Mouse (Mus musculus) small intestine, adult 2 months (tissue): ENCODE measurements around the gene Cop1.

Experiments
- CTCF ChIP-seq: fragments of 200-500 bp; IDR thresholded peaks from 2 replicates; pipeline ENCODE4 v1.5.1; 2012; ENCODE audit warnings: low read depth, mild to moderate bottlenecking, control low read depth, inconsistent platforms, low read length, moderate library complexity, mixed read lengths; ENCODE audit not compliant: insufficient replicate concordance, insufficient read length; ENCODE audit errors: extremely low read depth
- POLR2A ChIP-seq: fragments of 200-500 bp; IDR thresholded peaks from 2 replicates; pipeline ENCODE4 v1.6.1; 2012; ENCODE audit warnings: low read depth, mild to moderate bottlenecking, control low read depth, inconsistent platforms, low read length, moderate library complexity

DNA sequence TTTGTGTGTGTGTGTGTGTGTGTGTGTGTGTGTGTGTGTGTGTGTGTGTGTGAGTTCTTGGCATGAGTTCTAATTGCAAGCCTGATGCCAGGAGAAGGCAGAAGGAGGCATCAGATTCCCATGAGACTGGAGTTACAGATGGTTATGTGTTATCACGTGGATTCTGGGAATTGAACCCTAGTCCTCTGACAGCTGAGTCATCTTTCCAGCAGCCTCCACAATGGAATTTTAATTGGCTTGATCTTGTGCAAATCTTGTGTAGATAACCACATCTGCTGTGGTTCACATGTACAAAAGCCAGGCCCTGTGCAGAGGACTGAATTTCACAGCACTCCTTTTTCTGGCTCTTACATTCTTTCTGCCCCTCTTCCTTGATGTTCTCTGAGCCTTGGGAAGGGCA is 150.1 kb downstream of the Cop1 start:
- TF ChIP-seq CTCF, result no peak
- TF ChIP-seq POLR2A, result no peak
